Mouse (Mus musculus) embryonic fibroblast, embryonic 13.5 days (primary cell): ENCODE data around the gene Il12rb1.

Experiments
- CTCF ChIP-seq: IDR thresholded peaks from 2 replicates; pipeline ENCODE4 v1.5.1; 2011; ENCODE audit warnings: mild to moderate bottlenecking, control low read depth, low read length, moderate library complexity, borderline replicate concordance; ENCODE audit not compliant: insufficient read depth
- POLR2A ChIP-seq: IDR thresholded peaks from 2 replicates; pipeline ENCODE4 v1.6.1; 2011; ENCODE audit warnings: low read depth, mild to moderate bottlenecking, control low read depth, low read length, moderate library complexity

DNA sequence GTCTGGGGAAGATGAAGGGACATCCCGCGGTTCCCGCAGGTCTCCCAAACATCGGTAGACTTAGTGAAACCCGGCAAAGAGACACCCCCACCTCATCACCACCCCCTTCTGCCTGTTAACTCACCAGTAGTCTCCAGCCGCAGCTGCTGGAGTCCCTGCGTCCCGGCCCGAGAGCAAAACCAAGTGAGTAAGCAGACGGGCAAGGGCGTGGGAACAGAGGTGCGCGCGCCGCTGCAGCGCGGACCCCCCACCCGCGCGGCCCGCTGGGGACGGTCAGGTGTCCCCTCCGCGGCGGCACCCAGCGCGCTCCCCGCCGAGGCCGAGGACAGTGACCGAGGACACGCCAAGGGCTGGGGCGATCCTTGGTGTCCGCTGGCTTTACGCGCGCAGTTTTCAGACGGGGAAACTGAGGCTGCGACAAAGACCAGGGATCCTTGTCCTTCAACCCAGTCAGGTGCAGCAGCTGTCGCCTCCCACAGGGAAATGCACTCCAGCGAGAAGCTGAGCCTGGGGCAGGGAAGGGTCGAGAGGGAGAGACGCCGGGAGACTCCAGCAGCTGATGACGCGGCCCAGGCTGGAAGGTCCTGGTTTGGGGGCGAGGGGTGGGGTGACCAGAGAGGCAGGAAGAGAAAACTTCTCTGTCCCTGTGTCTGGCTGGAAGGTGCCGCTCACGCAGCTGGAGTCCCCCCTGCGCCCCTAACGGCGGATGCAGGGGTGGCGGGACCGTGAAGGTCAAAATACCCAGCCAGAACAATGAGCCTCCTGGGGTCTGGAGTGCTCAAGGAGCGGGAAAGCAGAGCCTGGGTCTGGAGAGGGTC lies 54.8 kb downstream of the Il12rb1 start, which contains the start of gene Kcnn1:
- TF ChIP-seq POLR2A (no peak), CTCF (0 out of 2 replicates have a peak, but pooled peaks have one; percentile 4)
